Mouse (Mus musculus): ENCODE results near the gene Riok2. TPM values are rescaled to one million over a fixed set of nuclear protein-coding genes. Genes with fewer than 3 reads are reported as not detected.
A peak's percentile ranks its signal among the peaks of the same experiment; 100 is the strongest.

The Riok2 gene
- total and polyA plus RNA-seq, 2 experiments from 2014 or later: 21.2 to 27.7 TPM

DNA sequence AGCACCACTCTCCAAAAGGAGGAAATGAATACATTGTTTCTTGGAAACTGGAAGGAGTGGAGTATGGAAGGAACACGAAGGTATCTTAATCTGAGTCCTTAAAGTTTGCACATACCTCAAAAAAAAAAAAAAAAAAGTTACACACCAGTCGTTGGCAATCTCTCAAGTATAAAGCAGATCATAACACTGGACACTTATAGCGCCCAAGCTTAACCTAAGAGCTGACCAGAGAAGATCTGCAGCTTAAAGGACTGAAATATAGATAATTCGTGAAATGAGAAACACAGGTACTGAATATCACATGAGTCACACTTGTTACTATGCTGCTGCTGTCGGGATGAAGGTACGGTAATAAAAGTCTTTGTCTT, 575 bp upstream of the Riok2 start:
- DNase-seq (ENCODE audit: low spot score) (no peak), ATAC-seq (ENCODE audit: insufficient read depth, low read depth) (no peak)
- Histone ChIP-seq H3K9ac (replicated peaks; ENCODE audit: low read depth, low read length) (peak overlapping the region; percentile 79), H3K9me3 (replicated peaks; ENCODE audit: control insufficient read depth, low read length) (no peaks in the 10 kb centered on the region), H3K4me1 (ENCODE audit: control insufficient read depth, insufficient read depth) (peaks cover 10% of the 10 kb centered on the region; the same call in 1 of the 2 replicates), H3K27ac (ENCODE audit: low read depth) (peak overlapping the region; percentile 83), H3K27me3 (ENCODE audit: control insufficient read depth, insufficient read depth, low read length) (no peaks in the 10 kb centered on the region), H3K4me3 (ENCODE audit: low read depth, low read length) (peak overlapping the region; percentile 88), H3K4me2 (ENCODE audit: low read depth, low read length) (peak overlapping the region; percentile 91), H3K36me3 (replicated peaks; ENCODE audit: control insufficient read depth, insufficient read depth, low read length) (peaks cover 11% of the 10 kb centered on the region; the same call in 1 of the 2 replicates)
- TF ChIP-seq CTCF (IDR thresholded peaks at IDR 0.05; ENCODE audit: low read depth) (no peak), EP300 (IDR thresholded peaks at IDR 0.05; ENCODE audit: low read depth) (no peak)
- under 1% methylated on average over 6 of the region's 6 CpGs for WGBS

DNA sequence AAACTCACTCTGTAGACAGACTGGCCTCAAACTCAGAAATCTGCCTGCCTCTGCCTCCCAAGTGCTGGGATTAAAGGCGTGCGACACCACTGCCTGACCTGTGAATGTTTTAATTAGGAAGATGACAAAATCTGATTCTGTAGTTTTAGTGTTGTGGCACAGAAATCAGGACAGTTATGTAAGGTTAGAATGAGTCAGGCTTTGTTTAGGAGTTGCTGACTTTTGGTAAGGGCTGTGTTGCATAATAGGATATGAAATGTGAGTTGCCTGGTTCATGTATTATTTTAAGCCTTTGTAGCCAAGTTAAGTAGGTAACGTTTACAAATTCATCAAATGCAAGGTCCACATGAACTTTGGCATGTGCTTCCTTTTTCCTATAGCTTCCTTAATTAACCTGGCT, 1.5 kb downstream of the Riok2 start:
- no peaks in the 10 kb centered on the region for H3K27me3 ChIP-seq (ENCODE audit: control insufficient read depth, insufficient read depth, low read length)
- TF ChIP-seq EP300 (IDR thresholded peaks at IDR 0.05; ENCODE audit: low read depth) (no peak), CTCF (IDR thresholded peaks at IDR 0.05; ENCODE audit: low read depth) (no peak)
- H3K9ac ChIP-seq (replicated peaks; ENCODE audit: low read depth, low read length): no peak overlapping the region
- H3K4me2 ChIP-seq (ENCODE audit: low read depth, low read length): peak overlapping the region; percentile 91
- WGBS: 81% methylated on average over 3 of the region's 3 CpGs
- ATAC-seq (ENCODE audit: insufficient read depth, low read depth) (no peak), DNase-seq (ENCODE audit: low spot score) (no peak)
- H3K36me3 ChIP-seq (replicated peaks; ENCODE audit: control insufficient read depth, insufficient read depth, low read length): peaks cover 16% of the 10 kb centered on the region
- H3K4me3 ChIP-seq (ENCODE audit: low read depth, low read length): peak overlapping the region; percentile 88; the same call in 1 of the 2 replicates
- H3K9me3 ChIP-seq (replicated peaks; ENCODE audit: control insufficient read depth, low read length): no peaks in the 10 kb centered on the region
- peaks cover 10% of the 10 kb centered on the region; the same call in 1 of the 2 replicates for H3K4me1 ChIP-seq (ENCODE audit: control insufficient read depth, insufficient read depth)
- no peak overlapping the region for H3K27ac ChIP-seq (ENCODE audit: low read depth)

DNA sequence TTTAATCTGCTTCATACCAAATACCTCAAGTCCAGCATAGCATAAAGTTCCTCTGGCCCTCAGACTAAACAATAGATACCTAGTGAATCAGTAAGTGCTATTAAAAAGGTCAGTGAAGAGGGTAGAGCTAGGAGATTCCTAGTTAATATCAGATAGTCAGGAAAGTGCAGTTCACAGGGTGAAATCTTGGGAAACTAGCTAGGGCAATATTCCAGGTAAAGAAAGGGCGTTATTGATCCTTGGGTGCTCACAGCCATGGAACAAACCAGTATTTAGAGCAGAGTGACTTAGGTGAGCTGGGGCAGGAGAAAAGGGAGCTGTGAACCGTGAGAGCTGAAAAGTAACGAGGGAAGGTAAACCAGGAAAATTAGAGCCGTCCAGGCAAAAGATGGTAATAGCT, 9.6 kb downstream of the Riok2 start:
- no peak for TF ChIP-seq EP300 (IDR thresholded peaks at IDR 0.05; ENCODE audit: low read depth)
- no peak for TF ChIP-seq CTCF (IDR thresholded peaks at IDR 0.05; ENCODE audit: low read depth)
- no peak for DNase-seq (ENCODE audit: low spot score)
- Histone ChIP-seq H3K4me1 (ENCODE audit: control insufficient read depth, insufficient read depth) (no peaks in the 10 kb centered on the region), H3K36me3 (replicated peaks; ENCODE audit: control insufficient read depth, insufficient read depth, low read length) (peaks cover 59% of the 10 kb centered on the region), H3K27me3 (ENCODE audit: control insufficient read depth, insufficient read depth, low read length) (no peaks in the 10 kb centered on the region), H3K4me3 (ENCODE audit: low read depth, low read length) (no peak overlapping the region), H3K4me2 (ENCODE audit: low read depth, low read length) (no peak overlapping the region), H3K9me3 (replicated peaks; ENCODE audit: control insufficient read depth, low read length) (no peaks in the 10 kb centered on the region), H3K27ac (ENCODE audit: low read depth) (no peak overlapping the region), H3K9ac (replicated peaks; ENCODE audit: low read depth, low read length) (no peak overlapping the region)
- WGBS: 90% methylated on average over 4 of the region's 4 CpGs
- no peak for ATAC-seq (ENCODE audit: insufficient read depth, low read depth)

DNA sequence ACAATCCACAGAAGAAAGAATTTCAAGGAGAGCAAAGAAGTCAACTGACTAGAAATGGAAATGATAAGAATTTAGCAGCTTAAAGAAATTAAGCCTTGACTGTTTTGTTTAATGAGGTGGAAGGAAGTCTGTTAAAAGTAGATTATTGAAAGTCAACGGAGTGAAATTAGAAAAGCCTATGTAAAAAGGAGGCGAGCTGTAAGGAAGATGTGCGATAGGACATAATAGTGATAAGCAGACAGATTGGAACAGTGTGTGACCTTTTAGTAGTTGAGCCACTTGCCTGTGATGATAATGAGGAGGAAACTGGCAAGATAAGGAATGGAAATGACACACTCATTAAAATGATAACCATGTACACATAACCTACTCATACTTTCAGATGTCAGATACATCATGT, 10.4 kb downstream of the Riok2 start:
- no peaks in the 10 kb centered on the region for H3K4me1 ChIP-seq (ENCODE audit: control insufficient read depth, insufficient read depth)
- DNase-seq (ENCODE audit: low spot score) (no peak), ATAC-seq (ENCODE audit: insufficient read depth, low read depth) (no peak)
- H3K27me3 ChIP-seq (ENCODE audit: control insufficient read depth, insufficient read depth, low read length): no peaks in the 10 kb centered on the region
- no peak overlapping the region for H3K4me2 ChIP-seq (ENCODE audit: low read depth, low read length)
- 72% methylated on average over 3 of the region's 3 CpGs for WGBS
- H3K27ac ChIP-seq (ENCODE audit: low read depth): no peak overlapping the region
- no peak overlapping the region for H3K9ac ChIP-seq (replicated peaks; ENCODE audit: low read depth, low read length)
- no peak for TF ChIP-seq CTCF (IDR thresholded peaks at IDR 0.05; ENCODE audit: low read depth)
- TF ChIP-seq EP300 (IDR thresholded peaks at IDR 0.05; ENCODE audit: low read depth): no peak
- H3K9me3 ChIP-seq (replicated peaks; ENCODE audit: control insufficient read depth, low read length): no peaks in the 10 kb centered on the region
- H3K4me3 ChIP-seq (ENCODE audit: low read depth, low read length): no peak overlapping the region
- peaks cover 63% of the 10 kb centered on the region for H3K36me3 ChIP-seq (replicated peaks; ENCODE audit: control insufficient read depth, insufficient read depth, low read length)

DNA sequence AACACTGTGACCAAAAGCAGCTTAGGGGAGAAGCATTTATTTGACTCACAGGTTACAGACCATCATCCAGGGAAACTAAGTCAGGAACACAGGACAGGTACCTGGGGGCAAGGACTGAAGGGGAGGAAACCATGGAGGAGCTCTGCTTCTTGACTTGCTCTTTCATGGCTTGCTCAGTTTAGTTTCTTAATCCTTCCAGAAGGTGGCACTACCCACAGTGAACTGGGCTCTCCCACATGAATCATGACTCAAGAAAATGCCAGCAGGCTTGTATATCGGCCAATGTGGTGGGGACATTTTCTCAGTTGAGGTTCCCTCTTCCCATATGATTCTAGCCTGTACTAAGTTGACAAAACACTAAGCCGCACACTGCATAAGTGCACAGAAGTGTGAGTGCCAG, 12.0 kb downstream of the Riok2 start:
- H3K27ac ChIP-seq (ENCODE audit: low read depth): no peak overlapping the region
- no peak overlapping the region for H3K4me2 ChIP-seq (ENCODE audit: low read depth, low read length)
- H3K4me1 ChIP-seq (ENCODE audit: control insufficient read depth, insufficient read depth): no peaks in the 10 kb centered on the region
- DNase-seq (ENCODE audit: low spot score) (no peak), ATAC-seq (ENCODE audit: insufficient read depth, low read depth) (no peak)
- H3K4me3 ChIP-seq (ENCODE audit: low read depth, low read length): no peak overlapping the region
- H3K9me3 ChIP-seq (replicated peaks; ENCODE audit: control insufficient read depth, low read length): no peaks in the 10 kb centered on the region
- no peak overlapping the region for H3K9ac ChIP-seq (replicated peaks; ENCODE audit: low read depth, low read length)
- H3K36me3 ChIP-seq (replicated peaks; ENCODE audit: control insufficient read depth, insufficient read depth, low read length): peaks cover 68% of the 10 kb centered on the region
- WGBS: 90% methylated on average over 2 of the region's 2 CpGs
- TF ChIP-seq EP300 (IDR thresholded peaks at IDR 0.05; ENCODE audit: low read depth) (no peak), CTCF (IDR thresholded peaks at IDR 0.05; ENCODE audit: low read depth) (peak; percentile 10; the same call in 1 of the 2 replicates)
- no peaks in the 10 kb centered on the region for H3K27me3 ChIP-seq (ENCODE audit: control insufficient read depth, insufficient read depth, low read length)

DNA sequence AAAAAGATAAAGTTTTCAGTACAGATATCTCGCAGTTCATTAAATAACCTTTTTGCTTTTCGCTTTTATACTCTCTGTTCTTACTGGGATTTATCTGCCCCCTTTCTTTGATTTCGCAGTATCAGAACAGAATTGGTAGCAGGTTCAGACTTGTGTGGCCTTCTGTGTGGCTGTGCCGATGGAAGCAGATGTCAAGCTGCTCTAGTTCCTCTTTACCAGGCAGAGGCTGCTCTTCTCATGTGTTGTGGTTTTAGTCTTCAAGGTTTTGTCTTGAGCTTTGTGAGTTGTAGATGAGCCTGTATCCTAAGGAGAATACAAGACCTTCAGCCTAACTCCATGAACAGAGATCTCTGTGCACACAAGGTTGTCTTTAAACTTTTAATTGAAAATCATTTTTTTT, 17.7 kb downstream of the Riok2 start:
- H3K4me1 ChIP-seq (ENCODE audit: control insufficient read depth, insufficient read depth): no peaks in the 10 kb centered on the region
- no peaks in the 10 kb centered on the region for H3K9me3 ChIP-seq (replicated peaks; ENCODE audit: control insufficient read depth, low read length)
- no peak overlapping the region for H3K27ac ChIP-seq (ENCODE audit: low read depth)
- ATAC-seq (ENCODE audit: insufficient read depth, low read depth) (no peak), DNase-seq (ENCODE audit: low spot score) (no peak)
- no peaks in the 10 kb centered on the region for H3K27me3 ChIP-seq (ENCODE audit: control insufficient read depth, insufficient read depth, low read length)
- no peak overlapping the region for H3K9ac ChIP-seq (replicated peaks; ENCODE audit: low read depth, low read length)
- TF ChIP-seq CTCF (IDR thresholded peaks at IDR 0.05; ENCODE audit: low read depth): no peak
- TF ChIP-seq EP300 (IDR thresholded peaks at IDR 0.05; ENCODE audit: low read depth): no peak
- H3K4me2 ChIP-seq (ENCODE audit: low read depth, low read length): no peak overlapping the region
- WGBS: 91% methylated on average over 4 of the region's 4 CpGs
- peaks cover 47% of the 10 kb centered on the region for H3K36me3 ChIP-seq (replicated peaks; ENCODE audit: control insufficient read depth, insufficient read depth, low read length)
- no peak overlapping the region for H3K4me3 ChIP-seq (ENCODE audit: low read depth, low read length)
